Mouse (Mus musculus) E14TG2a.4 (cell line): ENCODE measurements at regions not wholly inside any gene's neighbourhood (a gene's known extent, or its start where the extent isn't known, plus 50 kb on each side); places are given as distances from the start of the nearest gene placed in this dataset.

Experiments used
- CTCF ChIP-seq: conservative IDR thresholded peaks from 2 replicates; pipeline ENCODE4 v1.5.1; 2014; ENCODE audit warnings: low read length
- NANOG ChIP-seq: IDR thresholded peaks from 2 replicates; pipeline ENCODE4 v1.6.1; 2014; ENCODE audit warnings: borderline replicate concordance, low read length, mixed read lengths

DNA sequence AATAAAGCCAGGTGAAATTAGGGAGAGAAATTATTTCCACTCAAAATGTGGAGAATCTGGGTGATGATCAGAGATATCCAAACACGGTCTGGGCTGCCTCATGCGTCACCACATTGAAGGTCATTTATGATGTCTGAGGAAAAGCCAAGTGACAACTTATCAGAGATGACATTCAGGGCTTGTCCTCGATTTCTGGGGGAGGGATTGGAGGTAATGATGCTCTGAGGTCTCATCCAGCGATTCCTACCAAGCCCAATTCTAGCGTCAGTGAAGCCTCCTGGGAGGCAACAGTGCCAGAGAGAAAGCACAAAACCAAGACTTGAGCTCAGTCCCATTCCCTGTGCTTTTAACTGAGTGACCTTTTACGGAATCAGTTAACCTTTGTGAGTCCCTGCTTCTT is 79.5 kb upstream of the Zfand5 start:
- TF ChIP-seq CTCF (no peak), NANOG (no peak)
